Mouse (Mus musculus): ENCODE measurements around the gene Kcnma1. TPM values are rescaled to one million over a fixed set of nuclear protein-coding genes. Genes with fewer than 3 reads are reported as not detected.

Gene Kcnma1
- 19.7 and 21.9 TPM in 2 replicates for polyA plus RNA-seq (2012; rRNA removed)

GRCm38 (mm10) chr14:24014391-24014790 lies at the start of gene Kcnma1:
TSS of gene Kcnma1 (minus strand) at chr14:24014491.

Other genes starting within 250 kb of the Kcnma1 start
- gene Dlg5, start 231.4 kb upstream of the Kcnma1 start, polyA plus RNA-seq (2012; rRNA removed) = 61.5 and 63.3 TPM in 2 replicates